Mouse (Mus musculus): ENCODE measurements at regions not wholly inside any gene's neighbourhood (a gene's known extent, or its start where the extent isn't known, plus 50 kb on each side); places are given as distances from the start of the nearest gene placed in this dataset.
A peak's percentile ranks its signal among the peaks of the same experiment; 100 is the strongest.

DNA sequence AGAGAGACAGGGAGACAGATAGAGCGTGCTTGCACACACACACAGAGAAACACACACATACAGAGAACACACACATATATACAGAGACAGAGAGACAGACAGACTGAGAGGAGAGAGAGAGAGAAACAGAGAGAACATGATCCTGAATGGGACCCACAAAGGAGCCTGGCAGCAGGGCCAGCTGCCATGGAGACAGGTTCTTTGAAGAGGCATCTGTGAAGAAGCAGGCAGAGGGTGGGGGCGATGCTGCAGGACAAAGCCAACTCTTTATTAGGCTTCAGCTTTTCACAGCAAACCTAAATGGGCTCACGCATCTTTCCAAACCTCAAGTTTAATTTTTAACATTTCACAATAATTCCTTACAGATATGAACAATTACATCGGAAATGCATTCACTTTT lies 90.0 kb upstream of the Dlx2 start:
- DNase-seq = no peak

DNA sequence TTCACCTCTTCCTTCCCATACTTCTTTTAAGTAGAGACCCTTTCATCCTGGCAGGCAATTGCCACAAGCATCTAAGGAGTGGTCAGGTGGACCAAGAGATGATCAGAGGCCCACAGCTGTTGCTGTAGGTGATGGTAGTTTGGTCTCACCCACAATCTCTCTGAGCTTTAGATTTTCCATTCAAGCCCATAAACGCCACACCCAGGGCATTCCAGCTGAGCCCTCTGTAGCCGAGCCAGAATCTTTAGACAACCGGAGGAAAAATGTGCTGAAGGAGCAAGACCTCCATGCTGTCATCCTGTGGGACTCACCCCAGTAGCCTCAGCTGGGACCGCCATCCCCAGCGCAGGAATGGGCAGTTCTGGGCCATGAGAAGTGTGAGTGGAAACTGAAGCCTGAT lies 93.7 kb upstream of the Dlx2 start:
- no peaks in the 10 kb centered on the region for H3K36me3 ChIP-seq (ENCODE audit: insufficient read depth)
- no peaks in the 10 kb centered on the region; the same call in 1 of the 2 replicates for H3K9me3 ChIP-seq (ENCODE audit: low read depth, low read length)
- H3K27me3 ChIP-seq (ENCODE audit: insufficient read depth, low read length) = no peaks in the 10 kb centered on the region
- ATAC-seq (ENCODE audit: insufficient read depth) (no peak), DNase-seq (no peak)
- H3K9ac ChIP-seq = no peak overlapping the region
- no peak overlapping the region for H3K4me3 ChIP-seq (ENCODE audit: low read depth, low read length)
- H3K4me1 ChIP-seq (ENCODE audit: insufficient read depth) = no peaks in the 10 kb centered on the region
- WGBS = 90% methylated on average over 5 of the region's 5 CpGs
- H3K4me2 ChIP-seq = no peak overlapping the region
- no peak for TF ChIP-seq CTCF (IDR thresholded peaks at IDR 0.05; ENCODE audit: low read depth)
- H3K27ac ChIP-seq (ENCODE audit: low read depth) = no peak overlapping the region

More for the DNA sequence above, 90.0 kb upstream of the Dlx2 start:
- TF ChIP-seq CTCF (IDR thresholded peaks at IDR 0.05; ENCODE audit: low read depth) = no peak
- Histone ChIP-seq H3K9me3 (ENCODE audit: low read depth, low read length) (no peaks in the 10 kb centered on the region; the same call in 1 of the 2 replicates), H3K4me3 (ENCODE audit: low read depth, low read length) (no peak overlapping the region), H3K27me3 (ENCODE audit: insufficient read depth, low read length) (no peaks in the 10 kb centered on the region), H3K36me3 (ENCODE audit: insufficient read depth) (no peaks in the 10 kb centered on the region), H3K4me1 (ENCODE audit: insufficient read depth) (no peaks in the 10 kb centered on the region), H3K27ac (ENCODE audit: low read depth) (no peak overlapping the region), H3K9ac (no peak overlapping the region), H3K4me2 (no peak overlapping the region)
- WGBS = 77% methylated on average over 4 of the region's 4 CpGs
- no peak for ATAC-seq (ENCODE audit: insufficient read depth)

DNA sequence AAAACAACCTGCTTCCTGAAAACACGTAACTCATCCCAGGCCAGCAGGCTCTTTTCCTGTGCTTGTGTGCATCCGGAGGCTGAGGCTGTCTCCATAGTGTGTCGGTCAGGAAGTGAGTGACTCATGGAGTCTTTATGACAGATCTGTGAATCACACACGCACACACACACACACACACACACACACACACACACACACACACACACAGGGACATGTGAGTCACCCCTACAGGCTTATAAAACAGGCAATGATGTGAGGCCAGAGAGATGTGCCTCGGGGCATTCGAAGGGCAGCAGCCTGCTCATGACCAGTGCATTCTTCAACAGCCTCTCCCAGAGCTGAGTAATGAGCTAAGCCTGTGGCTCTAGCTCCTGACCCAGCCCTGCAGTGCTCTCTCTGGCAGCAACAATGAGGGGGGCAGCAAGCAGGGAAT lies 97.5 kb upstream of the Dlx2 start:
- H3K9ac ChIP-seq = no peak overlapping the region
- no peaks in the 10 kb centered on the region for H3K27me3 ChIP-seq (ENCODE audit: insufficient read depth, low read length)
- no peaks in the 10 kb centered on the region for H3K36me3 ChIP-seq (ENCODE audit: insufficient read depth)
- no peaks in the 10 kb centered on the region for H3K4me1 ChIP-seq (ENCODE audit: insufficient read depth)
- no peak overlapping the region for H3K27ac ChIP-seq (ENCODE audit: low read depth)
- no peak for TF ChIP-seq CTCF (IDR thresholded peaks at IDR 0.05; ENCODE audit: low read depth)
- 52% methylated on average over 6 of the region's 6 CpGs for WGBS
- no peak overlapping the region for H3K4me3 ChIP-seq (ENCODE audit: low read depth, low read length)
- ATAC-seq (ENCODE audit: insufficient read depth) (peak; percentile 66; the same call in 1 of the 2 replicates), DNase-seq (peak; percentile 61)
- no peak overlapping the region for H3K4me2 ChIP-seq
- no peaks in the 10 kb centered on the region; the same call in 1 of the 2 replicates for H3K9me3 ChIP-seq (ENCODE audit: low read depth, low read length)

DNA sequence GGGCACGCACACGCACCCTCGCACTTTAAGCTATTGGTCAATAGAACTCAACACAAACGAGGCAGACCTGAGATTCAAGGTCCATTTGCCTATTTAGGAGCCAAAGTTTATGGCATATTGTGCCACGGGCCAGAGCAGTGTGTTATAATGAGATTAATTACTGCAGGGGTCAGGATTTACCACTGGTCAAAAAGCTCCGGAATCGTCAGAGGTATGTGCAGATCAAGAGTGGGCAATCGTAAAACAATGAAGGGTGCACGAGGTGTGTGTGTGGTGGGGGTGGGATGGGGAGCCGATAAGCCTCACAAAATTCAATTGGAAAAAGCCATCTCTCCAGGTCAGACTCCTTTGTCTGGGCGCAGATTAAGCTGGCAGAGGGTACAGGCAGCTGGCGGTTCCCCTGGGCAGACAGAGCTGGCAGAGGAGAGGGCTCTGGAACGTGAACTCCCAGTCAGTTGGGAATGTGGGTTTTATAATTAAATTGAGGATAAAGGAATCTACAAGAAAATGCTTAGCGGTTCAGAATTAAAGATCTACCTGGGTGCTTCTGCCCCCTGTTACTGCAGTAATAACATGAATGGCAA lies 97.4 kb upstream of the Itga6 start:
- no peak for TF ChIP-seq CTCF (IDR thresholded peaks at IDR 0.05; ENCODE audit: low read depth)
- DNase-seq (no peak), ATAC-seq (ENCODE audit: insufficient read depth) (no peak)
- Histone ChIP-seq H3K27me3 (ENCODE audit: insufficient read depth, low read length) (no peaks in the 10 kb centered on the region), H3K9me3 (ENCODE audit: low read depth, low read length) (no peaks in the 10 kb centered on the region), H3K4me1 (ENCODE audit: insufficient read depth) (no peaks in the 10 kb centered on the region), H3K4me3 (ENCODE audit: low read depth, low read length) (no peak overlapping the region), H3K27ac (ENCODE audit: low read depth) (no peak overlapping the region), H3K4me2 (no peak overlapping the region), H3K36me3 (ENCODE audit: insufficient read depth) (no peaks in the 10 kb centered on the region), H3K9ac (no peak overlapping the region)
- 82% methylated on average over 14 of the region's 14 CpGs for WGBS

DNA sequence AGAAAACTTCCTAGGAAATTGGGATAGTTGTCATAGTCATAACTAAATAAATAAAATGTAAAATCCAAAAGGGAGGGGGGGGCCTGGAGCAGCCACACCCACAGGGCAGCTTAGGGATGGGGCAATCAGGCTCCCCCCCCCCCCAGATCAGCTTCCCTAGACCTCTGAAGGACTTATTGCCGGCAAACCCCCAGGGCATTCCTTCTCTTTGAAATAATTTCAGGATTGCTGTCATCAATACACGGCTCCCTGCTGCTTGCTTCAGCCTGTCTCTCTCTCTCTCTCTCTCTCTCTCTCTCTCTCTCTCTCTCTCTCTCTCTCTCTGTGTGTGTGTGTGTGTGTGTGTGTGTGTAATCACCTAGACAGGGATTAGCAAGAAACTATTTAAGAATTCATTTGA lies 93.8 kb upstream of the Itga6 start:
- DNase-seq (no peak), ATAC-seq (ENCODE audit: insufficient read depth) (no peak)
- no peak for TF ChIP-seq CTCF (IDR thresholded peaks at IDR 0.05; ENCODE audit: low read depth)
- no peak overlapping the region for H3K4me3 ChIP-seq (ENCODE audit: low read depth, low read length)
- 35% methylated on average over 2 of the region's 2 CpGs for WGBS
- no peaks in the 10 kb centered on the region for H3K9me3 ChIP-seq (ENCODE audit: low read depth, low read length)
- no peaks in the 10 kb centered on the region for H3K27me3 ChIP-seq (ENCODE audit: insufficient read depth, low read length)
- H3K9ac ChIP-seq = no peak overlapping the region
- no peak overlapping the region for H3K4me2 ChIP-seq
- H3K27ac ChIP-seq (ENCODE audit: low read depth) = no peak overlapping the region
- H3K36me3 ChIP-seq (ENCODE audit: insufficient read depth) = no peaks in the 10 kb centered on the region
- H3K4me1 ChIP-seq (ENCODE audit: insufficient read depth) = peaks cover 9% of the 10 kb centered on the region; the same call in 1 of the 2 replicates

DNA sequence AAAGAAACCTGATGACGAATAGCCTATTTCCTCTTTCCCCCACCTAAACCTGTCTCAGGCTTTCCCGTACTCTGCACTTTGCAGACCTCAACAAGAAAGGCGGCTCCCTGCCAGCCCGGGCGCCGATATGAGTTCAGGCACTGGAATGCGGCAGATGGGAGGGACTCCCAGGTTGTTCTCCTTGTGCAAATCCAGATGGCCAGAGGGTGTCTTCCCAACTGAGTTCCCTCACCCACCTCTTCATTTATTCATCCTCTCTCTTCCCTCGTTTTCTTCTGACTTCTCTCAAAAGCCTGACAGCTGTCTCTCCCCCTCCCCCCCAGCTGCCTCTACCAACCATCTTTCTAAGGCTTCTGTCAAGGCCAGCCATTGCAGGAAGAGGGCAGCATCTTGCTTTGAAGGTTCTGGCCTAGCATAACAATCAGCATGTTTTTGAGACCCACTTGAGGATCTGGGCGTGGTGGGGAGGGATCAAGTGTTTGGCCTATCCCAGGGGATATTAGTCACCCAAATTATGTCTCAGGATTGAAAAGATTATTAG lies 93.1 kb upstream of the Itga6 start:
- WGBS = 15% methylated on average over 9 of the region's 9 CpGs
- Histone ChIP-seq H3K4me2 (no peak overlapping the region), H3K9me3 (ENCODE audit: low read depth, low read length) (no peaks in the 10 kb centered on the region), H3K27ac (ENCODE audit: low read depth) (no peak overlapping the region), H3K36me3 (ENCODE audit: insufficient read depth) (no peaks in the 10 kb centered on the region), H3K4me1 (ENCODE audit: insufficient read depth) (peaks cover 9% of the 10 kb centered on the region; the same call in 1 of the 2 replicates), H3K4me3 (ENCODE audit: low read depth, low read length) (no peak overlapping the region), H3K9ac (no peak overlapping the region), H3K27me3 (ENCODE audit: insufficient read depth, low read length) (no peaks in the 10 kb centered on the region)
- peak; percentile 53 for TF ChIP-seq CTCF (IDR thresholded peaks at IDR 0.05; ENCODE audit: low read depth)
- ATAC-seq (ENCODE audit: insufficient read depth) (no peak), DNase-seq (peak; percentile 47)

DNA sequence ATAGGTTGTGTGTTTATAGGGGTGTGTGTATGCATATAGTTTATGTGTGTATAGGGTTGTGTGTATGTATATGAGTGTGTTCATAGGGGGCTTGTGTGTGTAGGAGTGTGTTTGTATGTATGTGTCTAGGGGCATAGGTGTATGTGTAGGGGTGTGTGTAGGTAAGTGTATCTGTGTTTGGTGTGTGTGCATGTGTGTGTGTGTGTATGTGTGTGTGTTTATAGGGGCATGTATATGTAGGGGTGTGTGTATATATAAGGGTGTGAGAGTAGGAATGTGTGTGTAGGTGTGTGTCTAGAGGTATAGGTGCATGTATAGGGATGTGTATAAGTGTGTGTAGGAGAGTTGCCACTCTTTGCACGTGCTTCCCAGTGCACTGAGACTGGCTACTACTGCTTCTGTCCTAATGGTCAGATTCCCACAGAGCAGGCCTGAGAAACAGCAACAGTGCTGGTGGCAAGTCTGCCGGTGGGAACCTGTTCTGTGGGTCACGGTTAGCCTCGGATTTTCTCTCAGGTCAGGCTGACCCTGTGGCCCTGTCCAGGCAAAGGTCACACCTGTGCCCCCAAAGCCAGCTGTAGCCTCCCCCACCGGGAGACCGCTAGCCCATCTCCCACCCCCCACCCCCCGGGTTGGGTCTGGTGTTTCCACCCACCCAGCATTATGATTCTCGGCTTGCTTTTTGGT lies 90.5 kb upstream of the Itga6 start:
- no peaks in the 10 kb centered on the region for H3K9me3 ChIP-seq (ENCODE audit: low read depth, low read length)
- H3K27me3 ChIP-seq (ENCODE audit: insufficient read depth, low read length) = no peaks in the 10 kb centered on the region
- ATAC-seq (ENCODE audit: insufficient read depth) (no peak), DNase-seq (no peak)
- no peak overlapping the region; the same call in 1 of the 2 replicates for H3K4me2 ChIP-seq
- peaks cover 9% of the 10 kb centered on the region; the same call in 1 of the 2 replicates for H3K4me1 ChIP-seq (ENCODE audit: insufficient read depth)
- H3K9ac ChIP-seq = no peak overlapping the region
- H3K36me3 ChIP-seq (ENCODE audit: insufficient read depth) = no peaks in the 10 kb centered on the region
- WGBS = 28% methylated on average over 8 of the region's 8 CpGs
- TF ChIP-seq CTCF (IDR thresholded peaks at IDR 0.05; ENCODE audit: low read depth) = no peak
- no peak overlapping the region; the same call in 1 of the 2 replicates for H3K4me3 ChIP-seq (ENCODE audit: low read depth, low read length)
- H3K27ac ChIP-seq (ENCODE audit: low read depth) = no peak overlapping the region
